Mouse (Mus musculus): ENCODE measurements around the gene Ap2s1. TPM values are rescaled to one million over a fixed set of nuclear protein-coding genes. Genes with fewer than 3 reads are reported as not detected.

Ap2s1 gene
- polyA plus RNA-seq, 1 experiment from 2014 or later = 401 TPM

GRCm38 (mm10) chr7:16782555-16783125 lies 44.4 kb downstream of the Ap2s1 start:
- Histone ChIP-seq H3K9me3 (no peaks in the 10 kb centered on the region), H3K27me3 (no peaks in the 10 kb centered on the region), H3K9ac (replicated peaks) (peak overlapping the region; percentile 48), H3K36me3 (no peaks in the 10 kb centered on the region), H3K4me3 (peak overlapping the region; percentile 52), H3K4me2 (replicated peaks) (peak overlapping the region; percentile 98), H3K4me1 (peaks cover 34% of the 10 kb centered on the region), H3K27ac (replicated peaks) (no peak overlapping the region)
- no peak for ATAC-seq (replicated peaks)
- WGBS = 6% methylated on average over 11 of the region's 11 CpGs

- Histone ChIP-seq H3K27ac (replicated peaks) (no peak overlapping the region), H3K27me3 (no peaks in the 10 kb centered on the region), H3K36me3 (no peaks in the 10 kb centered on the region), H3K4me3 (peak overlapping the region; percentile 52), H3K9ac (replicated peaks) (no peak overlapping the region), H3K4me2 (replicated peaks) (peak overlapping the region; percentile 98), H3K4me1 (peaks cover 34% of the 10 kb centered on the region), H3K9me3 (no peaks in the 10 kb centered on the region)
- no peak for ATAC-seq (replicated peaks)
- 13% methylated on average over 10 of the region's 10 CpGs for WGBS
Measured at GRCm38 (mm10) chr7:16783224-16783688, 45.0 kb downstream of the Ap2s1 start.

GRCm38 (mm10) chr7:16783758-16784415 lies 45.7 kb downstream of the Ap2s1 start:
- WGBS = 35% methylated on average over 17 of the region's 17 CpGs
- peak overlapping the region; percentile 52 for H3K4me3 ChIP-seq

GRCm38 (mm10) chr7:16784498-16784976 lies 46.3 kb downstream of the Ap2s1 start:
- WGBS = 63% methylated on average over 10 of the region's 10 CpGs
- H3K4me3 ChIP-seq = no peak overlapping the region
- H3K9ac ChIP-seq (replicated peaks) = no peak overlapping the region
- H3K4me1 ChIP-seq = peaks cover 34% of the 10 kb centered on the region
- no peak for ATAC-seq (replicated peaks)
- no peak overlapping the region for H3K27ac ChIP-seq (replicated peaks)
- no peaks in the 10 kb centered on the region for H3K9me3 ChIP-seq
- H3K36me3 ChIP-seq = no peaks in the 10 kb centered on the region
- no peak overlapping the region for H3K4me2 ChIP-seq (replicated peaks)
- no peaks in the 10 kb centered on the region for H3K27me3 ChIP-seq

More at GRCm38 (mm10) chr7:16783758-16784415, 45.7 kb downstream of the Ap2s1 start:
- no peak overlapping the region for H3K9ac ChIP-seq (replicated peaks)
- no peaks in the 10 kb centered on the region for H3K36me3 ChIP-seq
- peaks cover 34% of the 10 kb centered on the region for H3K4me1 ChIP-seq
- no peaks in the 10 kb centered on the region for H3K27me3 ChIP-seq
- ATAC-seq (replicated peaks) = no peak
- peak overlapping the region; percentile 98 for H3K4me2 ChIP-seq (replicated peaks)
- H3K9me3 ChIP-seq = no peaks in the 10 kb centered on the region
- H3K27ac ChIP-seq (replicated peaks) = no peak overlapping the region

- Histone ChIP-seq H3K4me2 (replicated peaks) (no peak overlapping the region), H3K9me3 (no peaks in the 10 kb centered on the region), H3K27me3 (no peaks in the 10 kb centered on the region), H3K27ac (replicated peaks) (no peak overlapping the region), H3K36me3 (no peaks in the 10 kb centered on the region), H3K4me1 (peaks cover 34% of the 10 kb centered on the region), H3K4me3 (no peak overlapping the region), H3K9ac (replicated peaks) (no peak overlapping the region)
- no peak for ATAC-seq (replicated peaks)
- 90% methylated on average over 8 of the region's 8 CpGs for WGBS
Measured at GRCm38 (mm10) chr7:16785541-16786083, 47.4 kb downstream of the Ap2s1 start.

- ATAC-seq (replicated peaks) = no peak
- H3K4me3 ChIP-seq = no peak overlapping the region
- H3K27ac ChIP-seq (replicated peaks) = no peak overlapping the region
- H3K4me2 ChIP-seq (replicated peaks) = no peak overlapping the region
- H3K9ac ChIP-seq (replicated peaks) = no peak overlapping the region
- H3K4me1 ChIP-seq = no peaks in the 10 kb centered on the region
- H3K9me3 ChIP-seq = no peaks in the 10 kb centered on the region
- no peaks in the 10 kb centered on the region for H3K36me3 ChIP-seq
- H3K27me3 ChIP-seq = no peaks in the 10 kb centered on the region
- WGBS = 89% methylated on average over 5 of the region's 5 CpGs
Measured at GRCm38 (mm10) chr7:16792316-16792715, 54.1 kb downstream of the Ap2s1 start.

- H3K9ac ChIP-seq (replicated peaks) = no peak overlapping the region
- H3K27me3 ChIP-seq = no peaks in the 10 kb centered on the region
- no peak overlapping the region for H3K4me3 ChIP-seq
- no peak for ATAC-seq (replicated peaks)
- no peaks in the 10 kb centered on the region for H3K9me3 ChIP-seq
- H3K4me1 ChIP-seq = no peaks in the 10 kb centered on the region
- no peak overlapping the region for H3K4me2 ChIP-seq (replicated peaks)
- H3K27ac ChIP-seq (replicated peaks) = no peak overlapping the region
- H3K36me3 ChIP-seq = no peaks in the 10 kb centered on the region
- 95% methylated on average over 19 of the region's 19 CpGs for WGBS
Measured at GRCm38 (mm10) chr7:16793010-16793725, 55.0 kb downstream of the Ap2s1 start.

GRCm38 (mm10) chr7:16794886-16795285 lies 56.7 kb downstream of the Ap2s1 start:
- ATAC-seq (replicated peaks) = no peak
- no peak overlapping the region for H3K9ac ChIP-seq (replicated peaks)
- H3K4me1 ChIP-seq = no peaks in the 10 kb centered on the region
- H3K4me3 ChIP-seq = no peak overlapping the region
- no peaks in the 10 kb centered on the region for H3K27me3 ChIP-seq
- WGBS = 89% methylated on average over 5 of the region's 5 CpGs
- H3K9me3 ChIP-seq = no peaks in the 10 kb centered on the region
- no peak overlapping the region for H3K27ac ChIP-seq (replicated peaks)
- no peaks in the 10 kb centered on the region for H3K36me3 ChIP-seq
- H3K4me2 ChIP-seq (replicated peaks) = no peak overlapping the region

Other genes with a start within 250 kb of the Ap2s1 start
- 37.5 and 38.9 TPM in 2 replicates for gene Arhgap35, start 123.4 kb upstream of the Ap2s1 start, polyA plus RNA-seq (2015; fragmentation: Nextera tagmentation; extraction: Ambion mirVana)
- not detected in 2 replicates for gene Ceacam15, start 62.7 kb upstream of the Ap2s1 start, polyA plus RNA-seq (2015; fragmentation: Nextera tagmentation; extraction: Ambion mirVana)
- 0.13 and 0.18 TPM in 2 replicates for gene Ceacam9, start 16.5 kb upstream of the Ap2s1 start, polyA plus RNA-seq (2015; fragmentation: Nextera tagmentation; extraction: Ambion mirVana)
- gene Slc1a5, start 42.9 kb downstream of the Ap2s1 start, polyA plus RNA-seq (2015; fragmentation: Nextera tagmentation; extraction: Ambion mirVana) = 10.0 and 13.6 TPM in 2 replicates
- gene Strn4, start 77.5 kb downstream of the Ap2s1 start, polyA plus RNA-seq (2015; fragmentation: Nextera tagmentation; extraction: Ambion mirVana) = 185 and 193 TPM in 2 replicates
- 28.2 and 29.0 TPM in 2 replicates for gene Fkrp, start 78.3 kb downstream of the Ap2s1 start, polyA plus RNA-seq (2015; fragmentation: Nextera tagmentation; extraction: Ambion mirVana)
- gene Prkd2, start 104.5 kb downstream of the Ap2s1 start, polyA plus RNA-seq (2015; fragmentation: Nextera tagmentation; extraction: Ambion mirVana) = 7.0 and 8.0 TPM in 2 replicates
- 3.3 and 3.4 TPM in 2 replicates for gene Dact3, start 136.9 kb downstream of the Ap2s1 start, polyA plus RNA-seq (2015; fragmentation: Nextera tagmentation; extraction: Ambion mirVana)
- 4.4 TPM in 2 replicates for gene Gng8, start 153.4 kb downstream of the Ap2s1 start, polyA plus RNA-seq (2015; fragmentation: Nextera tagmentation; extraction: Ambion mirVana)
- 0.13 and 0.29 TPM in 2 replicates for gene Ptgir, start 168.1 kb downstream of the Ap2s1 start, polyA plus RNA-seq (2015; fragmentation: Nextera tagmentation; extraction: Ambion mirVana)
- 291 and 305 TPM in 2 replicates for gene Calm3, start 185.7 kb downstream of the Ap2s1 start, polyA plus RNA-seq (2015; fragmentation: Nextera tagmentation; extraction: Ambion mirVana)
- 87.4 and 102 TPM in 2 replicates for gene Pnmal2, start 206.3 kb downstream of the Ap2s1 start, polyA plus RNA-seq (2015; fragmentation: Nextera tagmentation; extraction: Ambion mirVana)
- 47.9 and 53.1 TPM in 2 replicates for gene Pnmal1, start 221.3 kb downstream of the Ap2s1 start, polyA plus RNA-seq (2015; fragmentation: Nextera tagmentation; extraction: Ambion mirVana)
- 3.7 and 4.3 TPM in 2 replicates for gene Gm42372, start 244.7 kb downstream of the Ap2s1 start, polyA plus RNA-seq (2015; fragmentation: Nextera tagmentation; extraction: Ambion mirVana)